Mouse (Mus musculus): ENCODE results near the gene Plekha7.
A peak's percentile ranks its signal among the peaks of the same experiment; 100 is the strongest.

Gene Plekha7

GRCm38 (mm10) chr7:116226316-116226715 is 81.9 kb downstream of the Plekha7 start:
- no peak for ATAC-seq (ENCODE audit: insufficient number of reproducible peaks, low FRiP score, low TSS enrichment)

- ATAC-seq (ENCODE audit: insufficient number of reproducible peaks, low FRiP score, low TSS enrichment), result no peak
These were observed 83.6 kb downstream of the Plekha7 start for GRCm38 (mm10) chr7:116224543-116224942.

GRCm38 (mm10) chr7:116223010-116223783 is 85.0 kb downstream of the Plekha7 start:
- ATAC-seq (ENCODE audit: insufficient number of reproducible peaks, low FRiP score, low TSS enrichment), result peak; percentile 81

- no peak for ATAC-seq (ENCODE audit: insufficient number of reproducible peaks, low FRiP score, low TSS enrichment)
These were observed 85.7 kb downstream of the Plekha7 start for GRCm38 (mm10) chr7:116222288-116223009.

- no peak for ATAC-seq (ENCODE audit: insufficient number of reproducible peaks, low FRiP score, low TSS enrichment)
These were observed 86.3 kb downstream of the Plekha7 start for GRCm38 (mm10) chr7:116221883-116222282.

- ATAC-seq (ENCODE audit: insufficient number of reproducible peaks, low FRiP score, low TSS enrichment), result no peak
These were observed 88.0 kb downstream of the Plekha7 start for GRCm38 (mm10) chr7:116220103-116220707.

GRCm38 (mm10) chr7:116217747-116218146 is 90.4 kb downstream of the Plekha7 start:
- ATAC-seq (ENCODE audit: insufficient number of reproducible peaks, low FRiP score, low TSS enrichment), result no peak

- no peak for ATAC-seq (ENCODE audit: insufficient number of reproducible peaks, low FRiP score, low TSS enrichment)
These were observed 96.3 kb downstream of the Plekha7 start for GRCm38 (mm10) chr7:116211904-116212303.

- ATAC-seq (ENCODE audit: insufficient number of reproducible peaks, low FRiP score, low TSS enrichment), result no peak
These were observed 98.1 kb downstream of the Plekha7 start for GRCm38 (mm10) chr7:116209926-116210631.

GRCm38 (mm10) chr7:116208880-116209279 is 99.3 kb downstream of the Plekha7 start:
- ATAC-seq (ENCODE audit: insufficient number of reproducible peaks, low FRiP score, low TSS enrichment), result no peak

GRCm38 (mm10) chr7:116206806-116207571 is 101.2 kb downstream of the Plekha7 start:
- ATAC-seq (ENCODE audit: insufficient number of reproducible peaks, low FRiP score, low TSS enrichment), result no peak

- no peak for ATAC-seq (ENCODE audit: insufficient number of reproducible peaks, low FRiP score, low TSS enrichment)
These were observed 102.7 kb downstream of the Plekha7 start for GRCm38 (mm10) chr7:116205451-116205850.

GRCm38 (mm10) chr7:116202033-116202681 is 106.0 kb downstream of the Plekha7 start:
- ATAC-seq (ENCODE audit: insufficient number of reproducible peaks, low FRiP score, low TSS enrichment), result no peak

GRCm38 (mm10) chr7:116200951-116201351 is 107.2 kb downstream of the Plekha7 start:
- no peak for ATAC-seq (ENCODE audit: insufficient number of reproducible peaks, low FRiP score, low TSS enrichment)

GRCm38 (mm10) chr7:116200544-116200943 is 107.6 kb downstream of the Plekha7 start:
- no peak for ATAC-seq (ENCODE audit: insufficient number of reproducible peaks, low FRiP score, low TSS enrichment)

GRCm38 (mm10) chr7:116198902-116199301 is 109.3 kb downstream of the Plekha7 start:
- no peak for ATAC-seq (ENCODE audit: insufficient number of reproducible peaks, low FRiP score, low TSS enrichment)

GRCm38 (mm10) chr7:116198407-116198806 is 109.8 kb downstream of the Plekha7 start:
- ATAC-seq (ENCODE audit: insufficient number of reproducible peaks, low FRiP score, low TSS enrichment), result no peak

GRCm38 (mm10) chr7:116196974-116197679 is 111.0 kb downstream of the Plekha7 start:
- ATAC-seq (ENCODE audit: insufficient number of reproducible peaks, low FRiP score, low TSS enrichment), result no peak

- no peak for ATAC-seq (ENCODE audit: insufficient number of reproducible peaks, low FRiP score, low TSS enrichment)
These were observed 113.2 kb downstream of the Plekha7 start for GRCm38 (mm10) chr7:116194996-116195395.

All from cerebellum, adult (tissue).